Mouse (Mus musculus): Measurements from ENCODE around the gene Olfr639.

GRCm38 (mm10) chr7:104052566-104052965, 35.5 kb upstream of the Olfr639 start, which contains the start of gene Olfr642:
- TF ChIP-seq POLR2A (IDR thresholded peaks at IDR 0.05; ENCODE audit: low read depth, low read length): no peak
- no peak for TF ChIP-seq CTCF (IDR thresholded peaks at IDR 0.05; ENCODE audit: extremely low read depth, insufficient read depth, insufficient read length, insufficient replicate concordance)
